Mouse (Mus musculus) telencephalon, adult 2 months (tissue): ENCODE results near the gene Abcb9.
"Not testable (repeated sequence)": the region's sequence is repeated elsewhere in the genome, so short reads cannot be mapped to it uniquely, and the experiment has no call there.

Experiments
- DNase-seq: peaks from one replicate; pipeline ENCODE4 v3.0.0-alpha.2; 2011; ENCODE audit warnings: low read depth, low spot score

Abcb9 gene

DNA sequence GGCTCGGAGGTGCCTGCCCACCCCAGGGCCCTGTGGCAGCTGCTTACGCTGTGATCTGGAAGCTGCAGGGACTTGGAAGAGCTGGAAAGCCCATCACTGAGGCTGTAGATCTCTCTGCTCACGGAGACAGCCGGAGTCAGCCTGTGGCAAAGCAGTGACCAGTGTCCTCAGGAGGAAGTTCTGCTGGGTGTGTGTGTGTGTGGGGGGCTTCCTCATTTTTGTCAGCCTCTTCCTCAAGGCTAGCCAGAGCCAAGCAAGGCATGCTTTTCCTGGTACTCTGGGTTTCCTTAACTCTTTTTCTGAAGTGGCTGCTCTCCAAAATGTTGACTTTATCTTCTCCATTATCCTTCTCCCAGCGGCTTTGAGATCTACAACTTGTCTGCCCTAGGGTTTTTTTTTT is 35.9 kb downstream of the Abcb9 start:
- DNase-seq = no peak

GRCm38 (mm10) chr5:124058749-124059148 is 36.8 kb downstream of the Abcb9 start:
- peak; percentile 51 for DNase-seq

- DNase-seq = no peak
Observed at GRCm38 (mm10) chr5:124056956-124057355, 38.6 kb downstream of the Abcb9 start.

GRCm38 (mm10) chr5:124056219-124056618 is 39.4 kb downstream of the Abcb9 start:
- DNase-seq = no peak

DNA sequence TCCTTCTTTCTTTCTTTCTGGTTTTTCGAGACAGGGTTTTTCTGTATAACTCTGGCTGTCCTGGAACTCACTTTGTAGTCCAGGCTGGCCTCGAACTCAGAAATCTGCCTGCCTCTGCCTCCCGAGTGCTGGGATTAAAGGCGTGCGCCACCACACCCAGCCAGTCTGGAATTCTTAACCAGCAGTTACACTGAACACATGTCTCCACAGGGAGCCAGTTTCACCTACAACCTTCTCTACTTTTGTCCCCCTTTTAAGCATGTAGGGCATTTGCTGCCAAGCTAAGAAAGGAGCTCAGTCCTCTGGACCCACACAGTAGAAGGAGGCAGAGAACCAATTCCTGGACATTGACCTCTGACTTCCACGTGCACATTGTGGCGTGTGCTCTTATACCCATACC is 43.0 kb downstream of the Abcb9 start:
- DNase-seq = not testable (repeated sequence)

- no peak for DNase-seq
Observed at GRCm38 (mm10) chr5:124051899-124052491, 43.6 kb downstream of the Abcb9 start.

- no peak for DNase-seq
Observed at GRCm38 (mm10) chr5:124050095-124051050, 45.2 kb downstream of the Abcb9 start.

DNA sequence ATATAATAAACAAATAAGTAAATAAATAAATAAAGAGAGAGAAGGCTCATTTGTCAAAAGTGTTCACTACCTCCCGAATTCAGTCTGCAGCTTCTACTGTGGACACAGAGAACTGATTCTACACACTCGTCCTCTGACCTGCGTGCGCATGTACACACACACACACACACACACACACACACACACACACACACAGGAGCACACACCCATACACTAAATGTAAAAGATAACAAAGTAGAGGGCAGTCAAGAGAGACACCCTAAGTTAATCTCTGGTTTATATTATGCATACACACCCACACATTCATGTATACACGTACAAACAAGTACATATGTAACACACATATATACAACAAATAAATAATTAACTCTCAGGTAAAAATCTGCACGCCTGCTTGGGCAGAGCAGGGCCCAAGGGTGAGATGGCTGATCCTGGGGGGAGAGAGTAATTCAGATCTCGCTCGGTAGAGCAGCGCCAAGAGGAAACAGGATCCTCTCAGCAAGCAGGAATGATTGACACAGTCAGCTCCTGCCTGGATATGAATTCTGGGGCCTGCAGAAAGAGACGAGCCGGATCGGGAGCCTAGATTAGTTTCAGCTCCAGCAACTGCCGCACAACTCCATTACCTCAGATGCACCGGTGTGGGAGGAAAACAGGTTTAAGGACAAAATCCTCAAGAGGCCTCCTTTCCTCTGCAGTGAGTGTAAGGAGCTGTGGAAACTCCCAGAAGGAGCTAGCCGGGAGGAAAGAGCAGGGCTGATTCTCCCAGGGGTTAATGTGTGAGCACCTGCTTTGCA is 46.2 kb downstream of the Abcb9 start:
- DNase-seq = no peak

- no peak for DNase-seq
Observed at GRCm38 (mm10) chr5:124046741-124047401, 48.7 kb downstream of the Abcb9 start.

- DNase-seq = no peak
Observed at GRCm38 (mm10) chr5:124045453-124046010, 50.1 kb downstream of the Abcb9 start.

DNA sequence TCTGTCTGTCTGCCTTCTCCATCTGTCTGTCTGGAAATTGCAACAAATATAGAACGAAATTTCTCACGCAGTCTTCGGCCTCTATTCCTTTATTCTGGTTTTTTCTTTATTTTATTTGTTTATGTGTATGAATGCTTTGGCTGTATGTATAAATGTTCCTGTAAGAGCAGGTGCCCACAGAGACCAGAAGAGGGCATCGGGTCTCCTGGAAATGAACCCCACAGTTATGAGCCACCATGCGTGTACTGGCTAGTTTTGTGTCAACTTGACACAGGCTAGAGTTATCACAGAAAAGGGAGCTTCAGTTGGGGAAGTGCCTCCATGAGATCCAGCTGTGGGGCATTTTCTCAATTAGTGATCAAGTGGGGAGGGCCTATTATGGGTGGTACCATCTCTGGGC is 51.6 kb downstream of the Abcb9 start:
- DNase-seq = no peak

DNA sequence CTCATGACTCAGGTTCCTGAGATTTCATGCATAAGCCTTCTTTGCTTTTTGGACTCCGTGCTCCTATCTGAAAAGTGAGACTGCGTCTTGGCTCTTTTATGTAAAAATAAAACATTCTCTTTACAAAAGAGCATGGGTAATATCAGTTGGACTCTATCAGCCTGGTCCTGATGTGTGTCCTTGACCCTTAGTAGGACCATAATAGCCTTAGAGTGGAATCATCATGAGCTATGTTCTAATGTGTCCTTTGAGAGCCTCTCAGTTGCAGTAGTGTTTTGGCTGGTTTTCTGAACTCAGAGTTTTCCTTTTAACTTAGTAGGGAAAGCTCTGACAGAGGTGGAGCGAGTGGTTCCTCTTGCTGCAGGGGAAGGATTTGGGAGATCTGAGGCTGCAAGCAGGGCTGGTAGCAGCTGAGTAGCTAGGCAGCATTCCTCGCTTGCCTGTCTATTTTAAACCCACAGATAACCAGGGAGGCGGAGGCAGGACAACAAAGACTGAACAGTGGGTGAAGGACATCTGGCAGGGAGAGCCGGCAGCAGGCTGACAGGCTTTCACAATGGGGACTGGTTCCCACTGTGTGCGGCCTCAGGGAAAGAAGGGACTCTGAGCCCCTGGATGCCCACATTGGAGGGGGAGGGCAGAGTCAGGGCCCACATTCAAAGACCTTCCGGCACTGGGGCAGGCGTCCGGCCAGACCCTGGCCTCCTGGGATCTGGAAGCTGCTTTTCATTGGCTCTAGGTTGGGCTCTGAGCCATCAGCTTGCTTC is 52.2 kb downstream of the Abcb9 start:
- peak; percentile 94 for DNase-seq

DNA sequence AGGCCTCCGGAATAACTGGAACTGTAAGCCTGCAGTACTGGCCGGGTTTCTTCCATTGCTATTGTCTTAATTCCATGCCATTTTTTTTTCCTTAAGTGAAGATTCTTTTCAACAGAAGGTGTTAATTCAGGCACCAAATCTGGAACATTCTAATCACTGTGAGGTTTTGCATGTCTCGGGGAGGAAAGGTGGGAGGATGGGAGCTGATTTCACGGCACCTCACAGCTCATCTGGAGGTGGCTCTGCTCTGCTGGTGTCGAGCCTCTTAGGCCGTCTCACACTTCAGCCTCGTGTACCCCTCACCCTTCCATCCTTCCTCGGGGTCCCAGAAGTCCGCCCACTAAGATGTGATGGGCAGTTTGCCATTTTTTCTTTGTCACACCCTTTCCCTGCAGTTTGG is 54.5 kb downstream of the Abcb9 start:
- DNase-seq = no peak

GRCm38 (mm10) chr5:124039602-124040001 is 56.0 kb downstream of the Abcb9 start:
- DNase-seq = no peak

- DNase-seq = no peak
Observed at GRCm38 (mm10) chr5:124036836-124037235, 58.8 kb downstream of the Abcb9 start.

DNA sequence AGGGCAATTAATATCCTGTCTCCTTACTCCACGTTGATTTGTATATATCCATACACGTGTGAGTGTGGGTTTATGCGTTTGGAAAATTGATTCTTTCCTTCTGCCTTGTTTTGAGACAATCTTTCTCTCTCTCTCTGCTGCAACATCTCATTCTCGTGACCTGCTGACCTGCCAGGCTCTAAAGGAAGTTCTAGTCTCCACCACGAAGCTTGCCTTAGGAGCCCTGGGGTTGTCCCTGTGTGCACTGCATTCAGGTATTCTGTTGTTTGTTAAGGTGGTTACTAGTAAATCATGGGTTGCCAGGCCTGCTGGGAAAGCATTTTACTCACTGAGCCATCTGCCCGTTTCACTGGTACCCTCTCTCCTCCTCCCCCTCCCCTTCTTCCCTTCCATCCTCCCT is 59.3 kb downstream of the Abcb9 start:
- DNase-seq = no peak

GRCm38 (mm10) chr5:124035806-124036205 is 59.8 kb downstream of the Abcb9 start:
- no peak for DNase-seq

- DNase-seq = no peak
Observed at GRCm38 (mm10) chr5:124035406-124035805, 60.2 kb downstream of the Abcb9 start.

DNA sequence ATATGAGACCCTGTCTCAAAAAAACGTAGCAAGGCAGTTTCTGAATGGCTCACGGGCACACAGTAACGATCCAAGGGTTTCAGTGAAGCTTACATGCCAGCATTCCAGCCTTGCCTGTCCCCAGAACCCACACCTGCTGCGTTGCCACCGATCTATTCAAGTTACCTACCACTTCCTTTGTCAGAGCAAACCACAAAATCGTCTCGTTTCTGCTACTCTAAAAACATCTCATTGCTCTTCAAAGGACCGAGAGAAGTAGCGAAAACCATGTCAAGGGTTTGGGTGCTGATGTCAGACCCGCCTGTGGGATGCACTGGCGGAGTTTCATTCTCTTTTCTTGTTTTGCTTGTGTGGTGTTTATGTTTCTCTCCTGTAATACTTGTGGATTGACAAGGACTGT is 61.1 kb downstream of the Abcb9 start:
- DNase-seq = no peak

GRCm38 (mm10) chr5:124032001-124032508 is 63.5 kb downstream of the Abcb9 start, which contains the start of gene Vps37b:
Vps37b (minus strand) TSS chr5:124032270.
- no peak for DNase-seq
